Mouse (Mus musculus): ENCODE measurements around the gene Slc23a4. TPM values are rescaled to one million over a fixed set of nuclear protein-coding genes. Genes with fewer than 3 reads are reported as not detected.

Slc23a4 gene
- polyA plus RNA-seq, 1 experiment = 221 TPM

GRCm38 (mm10) chr6:34907121-34907614 is 81.0 kb downstream of the Slc23a4 start:
- H3K27ac ChIP-seq (ENCODE audit: insufficient read depth, low read depth, low read length) = no peak overlapping the region
- peaks cover 5% of the 10 kb centered on the region; the same call in 1 of the 2 replicates for H3K36me3 ChIP-seq (ENCODE audit: control insufficient read depth, insufficient read depth, low read length)
- no peak for TF ChIP-seq POLR2A (IDR thresholded peaks at IDR 0.05; ENCODE audit: low read depth, low read length)
- no peak for TF ChIP-seq CTCF (IDR thresholded peaks at IDR 0.05; ENCODE audit: extremely low read depth, insufficient read length, insufficient replicate concordance, low read depth, low read length)
- H3K4me3 ChIP-seq (ENCODE audit: low read depth, low read length) = no peak overlapping the region
- no peaks in the 10 kb centered on the region for H3K27me3 ChIP-seq (ENCODE audit: control insufficient read depth, insufficient read depth, low read length)
- no peaks in the 10 kb centered on the region; the same call in none of the 2 replicates for H3K4me1 ChIP-seq (ENCODE audit: control insufficient read depth, insufficient read depth, insufficient read length, low read length)
- WGBS = 79% methylated on average over 2 of the region's 2 CpGs

GRCm38 (mm10) chr6:34906661-34907060 is 81.5 kb downstream of the Slc23a4 start:
- H3K27ac ChIP-seq (ENCODE audit: insufficient read depth, low read depth, low read length) = no peak overlapping the region
- H3K4me1 ChIP-seq (ENCODE audit: control insufficient read depth, insufficient read depth, insufficient read length, low read length) = no peaks in the 10 kb centered on the region; the same call in none of the 2 replicates
- TF ChIP-seq POLR2A (IDR thresholded peaks at IDR 0.05; ENCODE audit: low read depth, low read length) (no peak), CTCF (IDR thresholded peaks at IDR 0.05; ENCODE audit: extremely low read depth, insufficient read length, insufficient replicate concordance, low read depth, low read length) (no peak)
- H3K27me3 ChIP-seq (ENCODE audit: control insufficient read depth, insufficient read depth, low read length) = no peaks in the 10 kb centered on the region
- peaks cover 5% of the 10 kb centered on the region; the same call in 1 of the 2 replicates for H3K36me3 ChIP-seq (ENCODE audit: control insufficient read depth, insufficient read depth, low read length)
- no peak overlapping the region for H3K4me3 ChIP-seq (ENCODE audit: low read depth, low read length)
- WGBS = 80% methylated on average over 4 of the region's 4 CpGs

GRCm38 (mm10) chr6:34906125-34906524 is 82.1 kb downstream of the Slc23a4 start:
- H3K4me1 ChIP-seq (ENCODE audit: control insufficient read depth, insufficient read depth, insufficient read length, low read length) = no peaks in the 10 kb centered on the region; the same call in none of the 2 replicates
- TF ChIP-seq CTCF (IDR thresholded peaks at IDR 0.05; ENCODE audit: extremely low read depth, insufficient read length, insufficient replicate concordance, low read depth, low read length) (no peak), POLR2A (IDR thresholded peaks at IDR 0.05; ENCODE audit: low read depth, low read length) (no peak)
- H3K36me3 ChIP-seq (ENCODE audit: control insufficient read depth, insufficient read depth, low read length) = peaks cover 5% of the 10 kb centered on the region; the same call in 1 of the 2 replicates
- 80% methylated on average over 2 of the region's 2 CpGs for WGBS
- H3K27ac ChIP-seq (ENCODE audit: insufficient read depth, low read depth, low read length) = no peak overlapping the region
- no peak overlapping the region for H3K4me3 ChIP-seq (ENCODE audit: low read depth, low read length)
- no peaks in the 10 kb centered on the region for H3K27me3 ChIP-seq (ENCODE audit: control insufficient read depth, insufficient read depth, low read length)

- Histone ChIP-seq H3K4me1 (ENCODE audit: control insufficient read depth, insufficient read depth, insufficient read length, low read length) (no peaks in the 10 kb centered on the region), H3K36me3 (ENCODE audit: control insufficient read depth, insufficient read depth, low read length) (peaks cover 5% of the 10 kb centered on the region; the same call in 1 of the 2 replicates), H3K27ac (ENCODE audit: insufficient read depth, low read depth, low read length) (no peak overlapping the region), H3K27me3 (ENCODE audit: control insufficient read depth, insufficient read depth, low read length) (no peaks in the 10 kb centered on the region), H3K4me3 (ENCODE audit: low read depth, low read length) (no peak overlapping the region)
- WGBS = 79% methylated on average over 6 of the region's 6 CpGs
- TF ChIP-seq POLR2A (IDR thresholded peaks at IDR 0.05; ENCODE audit: low read depth, low read length) = no peak
- no peak for TF ChIP-seq CTCF (IDR thresholded peaks at IDR 0.05; ENCODE audit: extremely low read depth, insufficient read length, insufficient replicate concordance, low read depth, low read length)
These were observed 83.8 kb downstream of the Slc23a4 start for GRCm38 (mm10) chr6:34904361-34904760.

GRCm38 (mm10) chr6:34903851-34904250 is 84.4 kb downstream of the Slc23a4 start:
- Histone ChIP-seq H3K27me3 (ENCODE audit: control insufficient read depth, insufficient read depth, low read length) (no peaks in the 10 kb centered on the region), H3K27ac (ENCODE audit: insufficient read depth, low read depth, low read length) (no peak overlapping the region), H3K4me1 (ENCODE audit: control insufficient read depth, insufficient read depth, insufficient read length, low read length) (no peaks in the 10 kb centered on the region), H3K4me3 (ENCODE audit: low read depth, low read length) (no peak overlapping the region), H3K36me3 (ENCODE audit: control insufficient read depth, insufficient read depth, low read length) (peaks cover 5% of the 10 kb centered on the region; the same call in 1 of the 2 replicates)
- no peak for TF ChIP-seq POLR2A (IDR thresholded peaks at IDR 0.05; ENCODE audit: low read depth, low read length)
- TF ChIP-seq CTCF (IDR thresholded peaks at IDR 0.05; ENCODE audit: extremely low read depth, insufficient read length, insufficient replicate concordance, low read depth, low read length) = no peak
- WGBS = 93% methylated on average over 10 of the region's 10 CpGs

- TF ChIP-seq POLR2A (IDR thresholded peaks at IDR 0.05; ENCODE audit: low read depth, low read length) (no peak), CTCF (IDR thresholded peaks at IDR 0.05; ENCODE audit: extremely low read depth, insufficient read length, insufficient replicate concordance, low read depth, low read length) (no peak)
- Histone ChIP-seq H3K27ac (ENCODE audit: insufficient read depth, low read depth, low read length) (no peak overlapping the region), H3K27me3 (ENCODE audit: control insufficient read depth, insufficient read depth, low read length) (no peaks in the 10 kb centered on the region), H3K4me1 (ENCODE audit: control insufficient read depth, insufficient read depth, insufficient read length, low read length) (no peaks in the 10 kb centered on the region), H3K4me3 (ENCODE audit: low read depth, low read length) (no peak overlapping the region), H3K36me3 (ENCODE audit: control insufficient read depth, insufficient read depth, low read length) (peaks cover 5% of the 10 kb centered on the region; the same call in 1 of the 2 replicates)
- WGBS = 75% methylated on average over 5 of the region's 5 CpGs
These were observed 84.8 kb downstream of the Slc23a4 start for GRCm38 (mm10) chr6:34903441-34903840.

GRCm38 (mm10) chr6:34902578-34902977 is 85.6 kb downstream of the Slc23a4 start:
- peaks cover 5% of the 10 kb centered on the region; the same call in 1 of the 2 replicates for H3K36me3 ChIP-seq (ENCODE audit: control insufficient read depth, insufficient read depth, low read length)
- no peak overlapping the region for H3K4me3 ChIP-seq (ENCODE audit: low read depth, low read length)
- H3K4me1 ChIP-seq (ENCODE audit: control insufficient read depth, insufficient read depth, insufficient read length, low read length) = no peaks in the 10 kb centered on the region
- H3K27me3 ChIP-seq (ENCODE audit: control insufficient read depth, insufficient read depth, low read length) = no peaks in the 10 kb centered on the region
- H3K27ac ChIP-seq (ENCODE audit: insufficient read depth, low read depth, low read length) = no peak overlapping the region
- no peak for TF ChIP-seq POLR2A (IDR thresholded peaks at IDR 0.05; ENCODE audit: low read depth, low read length)
- TF ChIP-seq CTCF (IDR thresholded peaks at IDR 0.05; ENCODE audit: extremely low read depth, insufficient read length, insufficient replicate concordance, low read depth, low read length) = no peak
- WGBS = 88% methylated on average over 7 of the region's 7 CpGs

All from small intestine, adult 2 months (tissue).